Mouse (Mus musculus): ENCODE measurements around the gene Tnfsf13.

Tnfsf13 gene

DNA sequence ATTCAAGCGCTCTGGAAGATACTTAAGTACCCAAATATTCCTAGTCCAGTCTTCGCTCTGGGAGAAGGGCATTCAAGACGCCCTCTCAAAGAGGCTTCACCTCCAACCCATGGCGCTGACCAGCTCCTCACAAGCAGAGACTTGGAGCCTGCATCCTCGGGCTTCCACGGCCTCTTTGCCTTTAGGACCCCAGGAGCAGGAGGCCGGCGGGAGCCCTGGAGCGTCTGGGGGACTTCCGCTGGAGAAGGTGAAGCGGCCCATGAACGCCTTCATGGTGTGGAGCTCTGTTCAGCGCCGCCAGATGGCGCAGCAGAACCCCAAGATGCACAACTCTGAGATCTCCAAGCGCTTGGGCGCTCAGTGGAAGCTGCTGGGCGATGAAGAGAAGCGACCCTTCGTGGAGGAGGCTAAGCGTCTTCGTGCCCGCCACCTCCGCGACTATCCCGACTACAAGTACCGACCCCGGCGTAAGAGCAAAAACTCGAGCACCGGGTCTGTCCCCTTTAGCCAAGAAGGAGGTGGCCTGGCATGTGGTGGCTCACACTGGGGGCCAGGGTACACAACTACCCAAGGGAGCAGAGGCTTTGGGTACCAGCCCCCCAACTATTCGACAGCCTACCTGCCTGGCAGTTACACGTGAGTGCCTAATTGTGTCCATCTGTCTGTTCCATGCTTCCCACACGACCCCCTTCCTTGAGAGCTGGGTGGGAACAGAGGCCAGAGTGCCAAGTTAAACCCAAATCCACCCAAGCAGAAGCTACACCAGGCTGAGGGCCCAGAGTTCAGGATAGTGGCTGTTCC is 30.1 kb downstream of the Tnfsf13 start, which contains the start of gene Sox15:
Gene Sox15, plus strand, starts transcription at position 51 of the 801 bp plus-strand sequence.
- DNase-seq (ENCODE audit: low spot score in 2 of 2): peak; percentile 70 to 72

DNA sequence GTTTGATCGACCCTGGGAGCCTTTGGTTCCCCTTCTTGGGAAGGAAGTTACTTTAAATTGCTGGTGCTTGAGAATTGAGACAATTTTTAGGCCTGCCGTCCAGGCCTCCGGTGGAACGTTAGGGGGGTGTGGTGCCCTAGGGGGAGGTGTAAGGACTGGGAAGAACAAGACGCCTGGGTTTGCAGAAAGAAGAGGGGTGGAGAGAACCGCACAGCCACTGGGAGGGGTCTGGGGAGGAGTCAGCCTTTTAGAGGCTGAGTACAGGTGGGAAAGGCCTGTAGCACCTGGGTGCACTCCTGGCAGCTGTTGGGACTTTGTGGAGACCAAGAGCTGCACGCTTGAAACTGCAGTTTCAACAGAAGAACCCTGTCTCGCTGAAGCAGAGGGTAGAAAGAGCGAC is 30.8 kb downstream of the Tnfsf13 start:
- peak in 1 of 2 experiments; percentile 54 for DNase-seq (ENCODE audit: low spot score in 2 of 2)

DNA sequence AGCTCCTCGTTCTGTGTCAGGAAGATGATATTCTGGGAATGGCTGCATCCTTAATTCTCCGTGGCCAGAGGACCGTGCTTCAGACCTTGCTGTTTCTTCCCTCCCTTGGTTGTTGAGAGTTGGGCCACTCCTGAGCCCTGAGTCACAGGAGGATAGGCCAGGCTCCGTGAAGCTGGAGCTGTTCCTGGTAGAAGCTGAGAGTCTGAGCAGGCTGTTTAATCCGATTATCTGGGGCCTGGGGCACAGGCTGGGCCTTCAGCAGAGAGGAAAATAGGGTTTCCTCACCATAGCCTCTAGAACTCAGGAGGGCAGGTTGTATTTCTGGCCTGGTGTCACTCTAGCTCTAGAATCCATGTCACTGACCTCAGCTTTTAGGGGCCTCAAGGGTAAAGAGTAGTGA is 32.2 kb downstream of the Tnfsf13 start:
- no peak for DNase-seq (ENCODE audit: low spot score in 2 of 2)

DNA sequence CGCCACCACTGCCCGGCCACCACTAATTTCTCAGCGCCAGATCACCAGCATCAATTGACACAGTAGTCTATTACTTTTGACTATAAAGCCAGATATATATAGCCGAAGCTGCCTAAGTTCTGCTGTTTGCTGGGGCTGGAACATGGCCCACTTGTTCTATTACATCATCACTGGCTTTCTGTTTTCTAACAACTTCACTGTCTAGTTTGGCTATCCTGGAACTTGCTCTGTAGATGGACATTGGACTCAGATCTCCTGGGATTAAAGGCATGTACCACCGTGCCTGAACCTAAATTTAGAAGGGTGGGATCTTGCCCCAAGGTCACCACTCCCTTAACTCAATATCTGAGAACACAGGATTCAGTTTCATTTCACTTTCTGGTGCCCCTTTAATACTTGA is 39.7 kb downstream of the Tnfsf13 start:
- no peak for DNase-seq (ENCODE audit: low spot score in 2 of 2)

DNA sequence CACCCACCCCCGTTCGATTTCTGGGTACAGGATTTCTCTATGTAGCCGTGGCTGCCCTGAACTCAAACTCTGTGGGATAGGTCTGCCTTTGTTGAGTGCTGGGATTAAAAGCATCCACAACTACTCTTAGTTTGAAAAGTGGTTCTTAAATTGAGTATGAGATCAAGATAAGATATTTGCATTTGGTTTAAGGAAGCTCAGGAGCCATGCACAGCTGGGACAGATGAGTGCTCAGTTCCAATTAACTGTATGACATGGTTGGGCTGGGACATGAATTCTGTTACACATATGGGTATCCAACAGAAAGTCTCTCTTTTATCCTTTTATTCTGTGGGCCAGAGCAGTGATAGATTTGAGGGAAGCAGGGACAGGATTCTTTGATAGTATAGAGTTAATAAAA is 50.1 kb downstream of the Tnfsf13 start:
- no peak for DNase-seq (ENCODE audit: low spot score in 2 of 2)

DNA sequence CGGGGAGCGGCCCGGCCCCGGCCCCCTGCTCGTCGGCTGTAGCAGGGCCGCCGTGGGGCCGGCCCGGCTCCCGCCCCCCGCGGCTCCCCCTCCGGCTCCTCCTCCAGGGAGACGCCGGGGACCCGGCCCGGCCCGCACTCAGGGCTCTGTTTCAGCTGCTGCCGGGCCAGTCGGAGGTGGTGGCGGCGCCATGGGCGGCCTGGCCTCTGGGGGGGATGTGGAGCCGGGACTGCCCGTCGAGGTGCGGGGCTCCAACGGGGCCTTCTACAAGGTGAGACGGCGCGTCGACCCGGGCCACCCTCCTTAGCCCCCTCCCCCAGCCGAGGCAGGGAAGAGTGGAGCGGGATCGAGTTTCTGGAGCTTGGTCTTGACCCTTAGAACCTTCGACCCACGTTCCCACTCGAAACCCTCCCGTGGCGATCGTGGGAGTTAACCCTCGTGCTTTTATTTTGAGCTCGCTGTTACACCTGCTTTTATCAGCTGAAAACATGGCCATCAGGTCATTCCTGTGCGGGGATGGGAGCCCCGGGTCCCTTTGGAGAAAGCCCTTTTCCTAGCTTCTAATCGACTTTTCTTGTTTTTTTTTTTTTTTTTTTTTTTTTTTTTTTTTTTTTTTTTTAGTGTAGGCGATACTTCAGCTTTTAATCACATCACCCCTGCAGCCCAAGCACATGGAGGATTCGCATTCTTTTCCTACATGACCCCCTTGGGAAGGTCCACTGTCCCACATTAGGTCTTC is 52.3 kb downstream of the Tnfsf13 start:
- no peak for DNase-seq (ENCODE audit: low spot score in 2 of 2)
